Mouse (Mus musculus): ENCODE results near the gene Arid1a.
"Not testable (repeated sequence)": the region's sequence is repeated elsewhere in the genome, so short reads cannot be mapped to it uniquely, and the experiment has no call there.

The Arid1a gene

GRCm38 (mm10) chr4:133673666-133674330 lies 82.8 kb downstream of the Arid1a start:
- no peak for DNase-seq

GRCm38 (mm10) chr4:133672845-133673647 lies 83.5 kb downstream of the Arid1a start:
- DNase-seq: peak in 1 of 2 experiments; percentile 60

- peak; percentile 95 to 98 for DNase-seq
Observed at GRCm38 (mm10) chr4:133671881-133672844, 84.4 kb downstream of the Arid1a start, which contains the start of gene Pigv. Gene Pigv, minus strand, starts transcription at chr4:133672647.

GRCm38 (mm10) chr4:133671184-133671880 lies 85.2 kb downstream of the Arid1a start:
- peak; percentile 79 to 80 for DNase-seq

GRCm38 (mm10) chr4:133669652-133670210 lies 86.8 kb downstream of the Arid1a start:
- no peak for DNase-seq

GRCm38 (mm10) chr4:133668537-133668936 lies 88.0 kb downstream of the Arid1a start:
- DNase-seq: no peak

GRCm38 (mm10) chr4:133666199-133666598 lies 90.4 kb downstream of the Arid1a start:
- DNase-seq: peak; percentile 76 to 85

GRCm38 (mm10) chr4:133665118-133665517 lies 91.5 kb downstream of the Arid1a start:
- DNase-seq: no peak

- DNase-seq: no peak
Observed at GRCm38 (mm10) chr4:133662945-133663344, 93.6 kb downstream of the Arid1a start.

GRCm38 (mm10) chr4:133662421-133662820 lies 94.1 kb downstream of the Arid1a start:
- DNase-seq: no peak

GRCm38 (mm10) chr4:133660193-133661155 lies 96.1 kb downstream of the Arid1a start:
- DNase-seq: peak; percentile 29 to 30

- peak; percentile 72 to 73 for DNase-seq
Observed at GRCm38 (mm10) chr4:133659497-133660192, 96.9 kb downstream of the Arid1a start.

GRCm38 (mm10) chr4:133658729-133659128 lies 97.8 kb downstream of the Arid1a start:
- no peak for DNase-seq

- no peak for DNase-seq
Observed at GRCm38 (mm10) chr4:133657829-133658458, 98.6 kb downstream of the Arid1a start.

- DNase-seq: peak in 1 of 2 experiments; percentile 42
Observed at GRCm38 (mm10) chr4:133656997-133657396, 99.6 kb downstream of the Arid1a start.

GRCm38 (mm10) chr4:133656294-133656693 lies 100.3 kb downstream of the Arid1a start:
- no peak for DNase-seq

- not testable (repeated sequence) for DNase-seq
Observed at GRCm38 (mm10) chr4:133654070-133654469, 102.5 kb downstream of the Arid1a start.

GRCm38 (mm10) chr4:133652746-133653145 lies 103.8 kb downstream of the Arid1a start:
- DNase-seq: no peak

GRCm38 (mm10) chr4:133651986-133652385 lies 104.6 kb downstream of the Arid1a start:
- DNase-seq: no peak

Measured in B cell, adult 2 months (primary cell).